Mouse (Mus musculus) cerebellum, adult 2 months (tissue): ENCODE measurements around the gene Ireb2.

Source experiments
- CTCF ChIP-seq: fragments of 200-500 bp; IDR thresholded peaks from 2 replicates; pipeline ENCODE4 v1.5.1; 2011; ENCODE audit warnings: low read depth, mild to moderate bottlenecking, control low read depth, low read length, moderate library complexity, borderline replicate concordance; ENCODE audit not compliant: insufficient read depth
- POLR2A ChIP-seq: fragments of 200-500 bp; IDR thresholded peaks from 2 replicates; pipeline ENCODE4 v1.6.1; 2011; ENCODE audit warnings: low read length, control low read depth, borderline replicate concordance; ENCODE audit not compliant: insufficient read depth

- TF ChIP-seq POLR2A (no peak), CTCF (no peak)
Measured at GRCm38 (mm10) chr9:54932379-54932778, 68.8 kb downstream of the Ireb2 start.
